Mouse (Mus musculus) megakaryocyte, embryonic 14.5 days (primary cell): ENCODE data around the gene Grin3b.

Experiments used
- FLI1 ChIP-seq: IDR thresholded peaks from 2 replicates; pipeline ENCODE4 v1.6.1; 2012; ENCODE audit warnings: low read length, inconsistent platforms, mixed read lengths
- GATA1 ChIP-seq: IDR thresholded peaks from 3 replicates; pipeline ENCODE4 v1.6.1; 2012; ENCODE audit warnings: mixed read lengths, low read length, inconsistent platforms, borderline replicate concordance

DNA sequence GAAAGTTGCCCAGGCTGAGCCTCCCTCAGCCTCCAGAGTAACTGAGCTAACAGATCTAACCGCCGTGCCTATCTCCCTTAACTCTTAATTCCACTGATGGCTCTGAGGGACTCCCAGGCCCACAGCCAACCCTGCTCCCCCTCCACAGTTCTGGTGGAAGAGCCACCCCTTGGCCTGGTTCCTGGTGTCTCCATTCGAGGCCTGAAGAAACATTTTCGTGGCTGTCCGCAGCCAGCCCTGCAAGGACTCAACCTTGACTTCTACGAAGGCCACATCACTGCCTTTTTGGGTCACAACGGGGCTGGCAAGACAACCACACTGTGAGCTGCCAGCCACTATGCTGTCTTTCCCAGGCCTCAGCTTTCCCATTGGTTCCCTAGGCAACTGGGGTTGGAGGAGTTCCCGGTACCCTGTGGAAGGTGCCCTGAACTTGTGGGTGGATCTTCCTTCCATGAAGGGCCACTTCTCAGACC is 33.8 kb downstream of the Grin3b start:
- TF ChIP-seq GATA1 (no peak), FLI1 (no peak)
